Mouse (Mus musculus): ENCODE measurements at regions not wholly inside any gene's neighbourhood (a gene's known extent, or its start where the extent isn't known, plus 50 kb on each side); places are given as distances from the start of the nearest gene placed in this dataset.

DNA sequence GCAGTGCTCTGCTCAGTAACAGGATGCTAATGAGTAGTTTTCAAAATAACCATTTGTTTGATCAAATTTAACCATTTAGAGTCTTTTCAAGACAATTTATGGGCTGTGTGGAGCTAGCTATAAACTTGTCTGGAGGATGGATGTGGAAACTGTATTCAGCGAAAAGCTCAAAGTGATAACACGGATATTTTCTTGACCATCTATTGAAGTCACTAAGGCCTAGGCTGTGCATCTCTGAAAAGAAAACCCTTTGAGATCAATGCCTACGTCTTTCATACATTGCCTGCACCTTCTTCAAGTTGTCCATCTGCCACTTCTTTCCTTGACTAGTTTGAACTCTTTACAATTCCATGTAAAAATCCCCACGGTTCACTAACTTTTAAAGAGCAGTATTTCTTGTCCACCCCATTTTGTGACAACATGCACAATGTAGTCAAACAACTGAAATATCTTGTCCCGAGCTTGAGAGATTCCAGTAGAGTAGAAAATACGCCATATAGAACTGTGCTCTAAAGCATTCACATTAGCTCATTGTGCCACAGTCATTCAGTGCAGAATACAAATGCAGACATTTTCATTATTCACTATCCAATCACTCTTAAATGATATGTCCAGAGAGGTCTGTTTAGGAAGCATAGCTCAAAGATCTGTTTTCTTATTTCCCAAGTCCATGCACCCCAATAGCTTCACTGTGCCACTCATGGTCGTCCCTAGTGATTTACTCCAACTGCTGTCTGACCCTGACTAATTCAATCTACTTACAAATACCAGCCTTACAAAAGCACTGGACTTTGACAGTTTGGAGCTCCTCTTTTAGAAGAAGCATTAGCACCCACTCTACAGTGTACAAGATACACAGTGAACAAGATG lies 165.7 kb upstream of the 4930447F04Rik start:
- peak; percentile 84 for ATAC-seq (ENCODE audit: low read depth)
- Histone ChIP-seq H3K9ac (no peak overlapping the region), H3K9me3 (no peaks in the 10 kb centered on the region), H3K4me1 (replicated peaks) (0 out of 2 replicates have a peak, but pooled peaks cover 3% of the 10 kb centered on the region), H3K27ac (replicated peaks) (no peak overlapping the region), H3K4me3 (no peak overlapping the region), H3K27me3 (no peaks in the 10 kb centered on the region), H3K4me2 (no peak overlapping the region), H3K36me3 (no peaks in the 10 kb centered on the region)
- WGBS: 56% methylated on average over 7 of the region's 7 CpGs

- 0 out of 2 replicates have a peak, but pooled peaks cover 3% of the 10 kb centered on the region for H3K4me1 ChIP-seq (replicated peaks)
- no peak overlapping the region for H3K4me2 ChIP-seq
- 41% methylated on average over 3 of the region's 3 CpGs for WGBS
- H3K27me3 ChIP-seq: no peaks in the 10 kb centered on the region
- H3K4me3 ChIP-seq: no peak overlapping the region
- no peaks in the 10 kb centered on the region for H3K9me3 ChIP-seq
- H3K36me3 ChIP-seq: no peaks in the 10 kb centered on the region
- ATAC-seq (ENCODE audit: low read depth): 0 out of 2 replicates have a peak, but pooled peaks have one; percentile 36
- H3K9ac ChIP-seq: no peak overlapping the region
- no peak overlapping the region for H3K27ac ChIP-seq (replicated peaks)
Observed at GRCm38 (mm10) chrX:66464985-66465384, 161.0 kb upstream of the 4930447F04Rik start.

DNA sequence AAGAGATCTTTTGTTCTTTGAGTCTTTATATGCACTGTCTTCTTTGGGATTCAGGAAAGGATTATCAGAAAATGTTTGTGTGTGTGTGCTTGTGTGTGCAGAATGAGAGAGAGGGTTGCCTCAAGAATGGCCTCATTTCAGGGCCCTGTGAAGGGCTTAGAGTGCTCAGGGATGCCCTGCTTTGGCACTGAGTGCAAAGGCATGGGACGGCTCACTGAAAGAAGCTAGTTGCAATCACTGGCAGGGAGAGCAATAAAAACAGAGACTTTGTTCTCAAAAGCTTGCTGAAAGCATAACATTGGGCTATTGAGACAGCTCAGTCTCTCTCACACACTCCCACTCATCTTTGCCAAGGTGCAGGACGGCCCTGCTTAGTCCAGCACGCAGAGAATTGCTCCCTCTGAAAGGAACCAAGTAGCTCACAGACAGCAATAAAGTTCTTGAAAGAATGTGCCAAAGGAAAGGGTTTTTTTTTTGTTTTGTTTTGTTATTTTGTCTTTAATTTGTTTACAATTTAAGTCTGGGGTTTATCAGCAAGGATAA lies 157.5 kb upstream of the 4930447F04Rik start:
- no peaks in the 10 kb centered on the region for H3K27me3 ChIP-seq
- no peak for ATAC-seq (ENCODE audit: low read depth)
- no peaks in the 10 kb centered on the region for H3K36me3 ChIP-seq
- no peak overlapping the region for H3K4me2 ChIP-seq
- H3K9me3 ChIP-seq: no peaks in the 10 kb centered on the region
- H3K27ac ChIP-seq (replicated peaks): no peak overlapping the region
- WGBS: 27% methylated on average over 3 of the region's 3 CpGs
- H3K4me3 ChIP-seq: no peak overlapping the region
- 0 out of 2 replicates have a peak, but pooled peaks cover 3% of the 10 kb centered on the region for H3K4me1 ChIP-seq (replicated peaks)
- no peak overlapping the region for H3K9ac ChIP-seq

Measured in neural tube, embryonic 13.5 days (tissue).